Mouse (Mus musculus) midbrain, embryonic 16.5 days (tissue): ENCODE data around the gene Gng12. TPM values are rescaled to one million over a fixed set of nuclear protein-coding genes. Genes with fewer than 3 reads are reported as not detected.

Experiments
- polyA plus RNA-seq: library from polyadenylated mRNA; unstranded; fragments of >200 nt; fragmentation: Nextera tagmentation; extraction: Ambion mirVana; gene quantifications from 2 replicates; pipeline ENCODE4 v1.2.1, GENCODE M21; 2015

Gng12 gene
- polyA plus RNA-seq, 1 experiment from 2014 or later, result 43.1 TPM

Other genes with a start within 250 kb of the Gng12 start
- not detected in 2 replicates for gene Vmn1r35, start 210.5 kb upstream of the Gng12 start, polyA plus RNA-seq
- gene Vmn1r36, start 177.2 kb upstream of the Gng12 start, polyA plus RNA-seq, result not detected in 2 replicates
- not detected in 2 replicates for gene Vmn1r37, start 167.0 kb upstream of the Gng12 start, polyA plus RNA-seq
- not detected in 2 replicates for gene Vmn1r38, start 113.8 kb upstream of the Gng12 start, polyA plus RNA-seq
- gene Vmn1r39, start 85.8 kb upstream of the Gng12 start, polyA plus RNA-seq, result not detected in 2 replicates
- 15.1 and 17.6 TPM in 2 replicates for gene Gadd45a, start 141.1 kb downstream of the Gng12 start, polyA plus RNA-seq